Mouse (Mus musculus): ENCODE results near the gene Usp29. TPM values are rescaled to one million over a fixed set of nuclear protein-coding genes. Genes with fewer than 3 reads are reported as not detected.

Usp29 gene
- 1 to 10 TPM in 1 of 2 experiments, under 1 TPM in 1; 0.99 to 1.3 TPM for total RNA-seq (2021)
- long read RNA-seq, experiment 1, partial matches to known transcripts, result 0 of 1 reads
- long read RNA-seq, experiment 1, other reads (novel, unspliced or antisense), result 0 of 1 reads
- long read RNA-seq, experiment 2, result 0 reads

DNA sequence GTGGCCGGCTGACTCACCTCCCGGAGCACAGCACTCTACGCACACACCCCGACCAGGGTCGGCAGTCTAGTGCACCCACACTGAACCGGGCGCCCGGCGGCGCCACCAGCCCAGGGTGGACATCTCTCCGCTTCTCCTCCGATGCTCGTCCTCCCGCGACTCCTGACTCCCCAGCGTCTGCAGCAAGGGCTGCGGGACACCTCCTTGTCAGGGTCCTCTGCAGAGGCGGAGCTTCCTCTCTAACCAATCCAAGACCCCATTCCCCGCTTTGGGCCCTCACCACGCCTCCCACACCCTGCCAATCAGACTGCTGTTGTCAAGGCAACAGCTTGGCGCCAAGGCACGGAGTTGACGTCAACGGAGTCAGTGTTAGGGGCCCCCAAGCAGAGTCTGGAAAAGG is at the start of gene Usp29, which contains the start of gene Peg3:
Gene Usp29, plus strand, starts transcription at position 338 of the 400 bp plus-strand sequence.
Gene Peg3, minus strand, starts transcription at position 191 of the 400 bp plus-strand sequence.
- peak; percentile 75 to 79 for DNase-seq

DNA sequence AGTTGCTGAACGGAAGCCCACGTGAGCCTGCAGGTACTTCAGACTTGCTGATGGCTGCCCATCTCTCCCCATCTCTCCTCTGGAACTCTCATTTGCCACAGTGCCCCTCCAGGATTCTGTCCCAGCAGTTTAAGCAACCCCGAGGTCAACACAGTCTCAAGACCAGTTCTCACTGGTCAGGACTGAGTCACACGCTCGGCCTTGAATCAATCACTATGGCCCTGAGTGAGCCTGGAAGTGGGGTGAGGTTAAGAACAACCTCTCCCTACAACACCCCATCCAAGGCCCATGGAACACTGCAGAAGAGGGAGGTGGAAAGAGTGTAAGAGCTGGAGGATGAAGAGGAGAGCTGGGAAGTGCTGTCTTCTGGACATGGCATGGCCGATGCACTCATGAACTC is 44.9 kb upstream of the Usp29 start:
- DNase-seq, result peak; percentile 71 to 77

DNA sequence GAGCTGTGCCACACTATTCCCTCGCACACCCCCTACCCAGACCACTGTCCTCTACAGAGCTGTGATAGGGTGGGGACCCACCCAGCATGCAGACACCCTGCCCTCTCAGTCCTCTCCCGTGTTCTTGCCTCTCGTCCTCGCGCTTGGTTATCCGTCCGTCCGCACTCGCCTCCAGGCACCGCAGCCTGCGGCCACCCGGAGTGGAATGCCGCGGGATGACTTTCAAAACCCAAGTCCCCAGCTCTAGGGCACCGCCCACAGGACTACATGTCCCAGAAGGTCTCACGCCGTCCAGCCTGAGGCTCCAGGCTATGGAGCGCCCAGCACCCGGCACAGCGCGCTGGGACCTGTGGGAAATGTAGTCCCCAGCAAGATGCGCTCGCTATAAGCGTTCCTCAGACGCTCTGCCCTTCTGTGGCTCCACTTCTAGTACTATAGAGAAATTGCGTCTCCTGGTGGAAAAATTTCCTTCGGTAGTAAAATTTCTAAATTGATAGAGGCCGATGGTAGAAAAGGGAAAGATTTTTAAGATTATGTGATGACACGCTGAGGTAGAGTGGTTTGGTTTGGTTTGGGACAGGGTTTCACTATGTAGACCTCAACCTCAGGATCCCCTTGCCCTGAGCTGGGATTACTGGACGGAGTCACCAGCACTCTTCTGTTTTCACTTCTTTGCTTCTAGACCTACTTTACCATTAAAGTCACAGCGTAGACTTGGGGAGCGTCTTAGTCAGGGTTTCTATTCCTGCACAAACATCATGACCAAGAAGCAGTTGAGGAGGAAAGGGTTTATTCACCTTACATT is 33.9 kb upstream of the Usp29 start, which contains the start of gene Zim1:
Gene Zim1, minus strand, starts transcription at position 210 of the 805 bp plus-strand sequence.
- peak; percentile 91 to 92 for DNase-seq

DNA sequence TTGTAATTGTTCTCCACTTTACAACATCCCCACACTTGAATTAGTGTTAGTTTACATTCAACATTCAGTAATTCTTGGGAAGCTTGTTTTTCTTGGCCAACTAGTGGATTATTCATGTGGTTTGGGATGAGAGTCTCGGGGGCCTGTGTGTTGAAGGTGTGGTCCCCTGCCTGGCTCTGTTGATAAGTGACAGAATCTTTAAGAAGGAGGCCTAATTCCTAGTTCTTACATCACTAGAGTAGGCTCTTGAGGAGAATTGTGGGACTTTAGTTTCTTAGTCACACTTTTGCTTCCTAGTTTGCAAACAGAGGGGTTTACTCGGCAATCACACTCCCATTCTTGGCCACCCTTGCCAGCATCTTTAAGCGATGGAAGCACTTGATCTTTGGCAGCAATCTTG is 31.1 kb upstream of the Usp29 start:
- DNase-seq, result no peak

DNA sequence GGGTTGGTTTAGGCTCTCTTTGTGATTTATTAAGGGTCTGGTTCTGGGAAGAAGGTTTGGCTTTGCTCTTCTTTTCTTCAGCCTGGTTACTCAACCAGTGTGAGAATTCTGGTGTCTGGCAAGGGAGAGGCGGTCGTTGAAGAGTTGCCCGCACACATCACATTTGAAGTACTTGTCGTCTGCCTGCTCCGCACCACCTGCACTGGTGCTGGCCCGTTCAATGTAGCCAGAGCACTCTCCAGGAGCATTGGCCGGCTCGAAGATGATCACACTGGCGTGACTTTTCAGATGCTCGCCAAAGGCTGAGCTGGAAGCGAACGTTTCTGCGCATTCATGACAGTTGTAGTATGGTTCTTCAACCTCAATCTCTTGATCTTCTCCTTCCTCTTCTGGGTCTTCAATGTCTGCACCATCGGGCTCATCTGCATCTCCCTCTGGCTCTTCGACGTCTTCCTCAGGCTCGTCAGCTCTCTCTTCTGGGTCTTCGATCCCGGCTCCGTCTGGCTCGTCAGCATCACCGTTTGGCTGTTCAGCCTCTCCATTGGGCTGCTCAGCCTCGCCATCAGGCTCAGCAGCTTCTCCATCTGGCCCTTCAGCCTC is 22.9 kb upstream of the Usp29 start:
- no peak for DNase-seq

DNA sequence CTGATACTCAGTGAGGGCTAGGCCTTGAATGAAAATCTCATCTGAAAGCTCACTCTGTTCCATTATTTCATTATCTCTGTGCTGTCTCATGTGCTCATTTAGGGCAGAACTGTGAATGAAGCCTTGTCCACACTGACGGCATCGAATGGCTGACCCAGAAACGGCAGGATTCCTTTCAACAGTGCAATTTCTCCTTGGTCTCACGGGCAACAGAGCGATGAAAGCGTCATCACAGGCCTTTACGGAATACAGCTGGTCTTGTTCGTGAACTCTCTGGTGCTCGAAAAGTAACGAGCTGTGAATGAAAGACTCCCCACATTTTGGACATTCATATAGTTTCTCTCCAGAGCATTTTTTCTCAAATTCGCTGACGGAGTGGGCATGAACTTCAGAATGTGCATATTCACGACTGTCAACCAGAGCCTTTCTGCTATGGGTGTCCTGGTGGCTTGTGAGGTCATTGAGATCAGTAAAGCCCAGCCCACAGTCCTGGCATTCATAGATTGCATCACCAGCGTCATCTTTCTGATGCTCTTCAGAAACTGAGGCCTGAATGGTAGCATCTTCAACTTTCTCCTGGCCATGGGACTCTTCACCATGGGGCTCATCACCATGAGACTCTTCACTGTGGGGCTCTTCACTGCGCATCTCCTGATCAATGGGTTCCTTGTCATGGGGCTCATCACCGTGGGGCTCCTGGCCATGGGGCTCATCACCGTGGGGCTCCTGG is 21.8 kb upstream of the Usp29 start:
- DNase-seq, result no peak

DNA sequence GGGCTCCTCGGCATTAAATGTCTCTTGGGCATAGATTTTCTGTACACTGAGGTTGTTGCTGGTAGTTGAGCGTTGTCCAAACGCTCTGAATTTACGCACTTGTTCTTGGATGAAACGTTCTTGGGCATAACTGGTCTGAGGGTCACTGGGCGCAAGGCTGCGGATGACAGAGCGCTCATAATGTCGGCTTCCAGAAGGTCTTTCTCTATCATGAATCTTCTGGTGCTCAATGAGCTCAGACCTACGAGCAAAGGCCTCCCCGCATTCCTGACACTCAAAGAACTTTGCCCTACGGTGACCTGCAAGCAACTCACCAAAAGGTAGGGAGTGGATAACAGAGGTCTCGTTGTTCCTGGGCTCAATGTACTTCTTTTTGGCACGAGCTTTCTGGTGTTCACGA is 21.0 kb upstream of the Usp29 start:
- no peak for DNase-seq

DNA sequence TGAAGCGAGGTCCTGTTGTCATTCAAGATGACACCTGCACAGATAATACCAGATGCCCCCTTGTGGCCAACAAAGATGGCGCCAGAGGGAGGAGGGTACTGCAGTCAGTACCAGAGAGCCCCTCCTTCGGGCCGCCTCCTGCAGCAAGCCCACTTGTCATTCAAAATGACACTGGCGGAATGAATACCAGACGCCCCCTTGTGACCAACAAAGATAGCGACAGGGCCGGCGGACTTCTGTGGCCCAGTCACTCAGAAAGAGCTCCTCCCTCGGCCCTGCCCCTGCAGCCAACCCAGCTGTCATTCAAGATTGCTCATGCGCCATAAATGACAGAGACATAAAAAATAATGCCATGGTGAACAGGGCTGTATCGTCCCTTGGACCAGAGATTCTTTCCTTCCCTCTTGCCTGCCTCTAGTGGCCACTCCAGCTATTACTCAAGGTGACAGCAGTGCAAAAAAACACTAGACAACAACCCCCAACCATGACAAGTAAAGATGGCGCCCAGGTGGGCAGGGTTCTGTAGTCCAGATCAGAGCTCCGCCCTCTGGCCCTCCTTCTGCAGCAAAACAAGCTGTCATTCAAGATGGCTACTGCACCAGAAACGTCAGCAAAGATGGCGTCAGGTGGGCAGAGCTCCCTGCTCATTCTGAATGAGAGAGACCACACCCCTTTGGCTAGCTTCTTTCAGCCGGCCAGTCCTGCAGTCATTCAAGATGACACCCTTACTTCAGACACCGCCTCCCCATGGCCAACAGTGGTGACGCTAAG is 2.8 kb upstream of the Usp29 start:
- peak; percentile 84 to 87 for DNase-seq

DNA sequence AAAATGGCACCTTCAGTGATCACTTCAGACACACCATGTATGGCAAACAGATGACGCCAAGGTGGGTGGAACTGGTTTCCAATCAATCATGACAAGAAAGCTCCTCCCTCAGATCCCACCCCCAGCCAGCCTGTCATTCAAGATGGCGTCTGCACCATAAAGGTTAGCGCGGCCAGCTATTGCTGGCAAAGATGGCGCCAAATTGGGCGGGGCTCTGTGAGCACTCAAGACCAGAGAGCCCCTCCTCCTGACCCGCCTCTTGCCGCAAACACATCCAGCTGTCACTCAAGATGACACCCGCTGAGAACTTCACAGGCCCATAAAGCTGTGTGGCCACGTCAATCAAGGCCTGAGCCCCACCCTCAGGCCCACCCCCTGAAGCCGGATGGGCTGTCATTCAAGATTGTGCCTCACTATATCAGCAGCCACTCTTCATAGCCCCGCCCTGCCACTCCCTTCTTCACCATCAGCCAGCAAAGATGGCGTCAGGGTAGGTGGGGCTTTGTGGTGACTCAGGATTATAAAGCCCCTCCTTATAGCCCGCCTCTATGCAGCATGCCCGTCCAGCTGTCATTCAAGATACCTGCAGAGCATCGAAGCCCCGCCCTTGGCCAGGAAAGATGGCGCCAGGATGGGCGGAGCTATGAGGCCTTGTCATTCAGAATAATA is 2.0 kb upstream of the Usp29 start:
- DNase-seq, result peak; percentile 89 to 92

DNA sequence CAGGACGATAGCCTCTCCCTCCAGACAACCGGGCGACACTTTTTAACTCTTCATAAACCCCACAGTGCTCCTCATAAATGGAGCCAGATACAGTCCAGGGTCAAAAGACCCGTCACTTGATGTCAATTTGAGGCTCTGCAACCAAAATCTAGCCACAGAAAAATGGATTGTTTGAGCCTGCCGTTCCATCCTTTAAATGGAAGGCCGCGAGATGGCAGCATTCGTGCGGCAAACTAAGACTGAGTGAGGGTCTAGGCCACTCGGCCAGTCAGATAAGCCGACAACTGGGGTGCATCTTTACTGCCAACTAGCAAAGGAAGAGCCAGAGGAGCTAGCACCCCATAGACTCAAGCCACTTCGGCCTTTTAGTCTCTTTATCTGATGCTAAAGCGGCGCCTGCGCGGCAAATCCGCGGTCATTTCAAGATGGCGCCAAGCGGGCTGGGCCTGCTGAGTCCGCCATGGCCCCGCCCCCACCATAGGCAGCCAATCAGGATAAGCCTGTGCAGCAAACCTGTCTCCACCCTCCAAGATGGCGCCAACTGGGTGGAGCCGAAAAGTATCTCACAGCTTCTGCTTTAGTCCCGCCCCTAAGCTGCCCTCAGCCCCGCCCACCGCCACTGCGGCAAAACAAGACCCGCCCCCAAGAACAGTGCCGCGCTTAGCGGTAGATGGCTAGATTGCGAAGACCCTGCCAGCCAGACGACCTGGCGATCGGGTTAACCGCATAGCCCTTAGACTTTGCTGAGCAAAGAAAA is 1.1 kb upstream of the Usp29 start:
- peak; percentile 95 to 98 for DNase-seq

DNA sequence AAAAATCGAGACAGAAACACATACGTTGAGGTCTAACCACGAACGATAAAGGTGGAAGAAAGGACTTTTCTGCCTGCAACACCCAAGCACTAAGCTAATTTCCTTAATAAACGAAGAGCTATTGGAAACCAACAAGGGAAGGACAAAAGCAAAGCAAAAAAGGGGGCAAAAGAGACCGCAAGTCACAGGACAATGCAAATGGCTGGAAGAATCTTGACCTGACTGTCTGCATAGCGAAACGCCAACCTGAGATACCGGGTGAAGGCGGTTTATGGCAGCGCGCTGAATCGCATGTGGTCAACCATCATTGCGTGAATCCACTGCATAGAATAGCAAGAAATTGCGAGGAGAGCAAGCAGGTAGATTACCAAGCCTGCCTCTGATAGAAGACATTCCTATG is 423 bp downstream of the Usp29 start:
- DNase-seq, result no peak

DNA sequence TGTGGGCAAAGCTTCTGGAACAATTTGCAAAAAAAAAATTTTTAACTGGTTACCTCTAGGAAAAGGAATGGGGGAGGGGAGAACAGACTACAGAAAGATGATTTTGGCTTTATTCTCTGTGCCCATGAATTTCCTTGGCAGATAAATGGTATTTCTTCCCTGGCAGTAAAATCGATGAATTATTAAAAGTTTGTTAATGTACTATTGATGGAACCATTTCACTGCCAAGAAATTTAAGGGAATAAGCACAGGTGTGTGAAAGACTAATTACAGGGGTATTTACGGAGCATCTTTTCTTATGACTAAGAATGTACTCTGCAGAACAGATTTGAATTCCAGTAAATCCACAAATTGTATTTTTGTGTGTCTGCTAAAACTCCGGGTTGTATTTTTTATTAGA is 995 bp downstream of the Usp29 start:
- no peak for DNase-seq

DNA sequence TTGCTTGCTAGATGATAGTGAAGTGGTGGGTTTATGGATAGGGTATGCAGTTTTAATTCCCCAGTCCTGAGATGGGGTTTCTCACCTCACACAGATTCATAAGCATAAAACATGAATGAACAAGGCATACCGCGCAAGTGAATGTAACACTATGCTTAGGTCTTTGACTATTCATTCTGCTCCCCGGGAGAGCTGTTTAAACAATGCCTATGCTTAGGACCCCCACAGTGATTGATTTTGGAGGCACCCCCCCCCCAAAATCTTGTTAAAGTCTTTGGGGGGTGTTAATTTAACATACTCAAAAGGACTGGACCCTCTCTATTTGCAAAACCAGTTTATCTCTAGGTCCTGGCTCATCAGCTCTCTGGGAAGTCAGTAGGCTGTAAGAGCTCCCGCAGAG is 1.6 kb downstream of the Usp29 start:
- no peak for DNase-seq

DNA sequence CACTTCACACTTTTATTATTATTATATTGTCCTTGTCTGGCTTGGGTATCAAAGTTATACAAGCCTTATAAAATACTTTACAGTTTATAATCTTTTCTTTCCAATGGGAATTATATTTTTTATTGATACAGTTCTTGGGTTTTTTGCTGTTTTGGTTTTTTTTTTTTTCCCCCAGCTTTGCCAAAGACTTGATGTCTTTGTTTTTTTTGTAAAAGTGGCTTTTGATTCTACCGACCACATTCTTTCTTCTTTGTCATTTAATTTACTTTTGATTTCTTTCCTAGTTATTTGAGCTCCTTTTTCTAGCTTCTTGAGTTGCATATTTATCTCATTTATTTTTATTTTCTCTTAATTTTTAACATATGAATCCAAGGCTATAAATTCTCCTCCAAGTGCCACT is 5.7 kb downstream of the Usp29 start:
- no peak for DNase-seq

DNA sequence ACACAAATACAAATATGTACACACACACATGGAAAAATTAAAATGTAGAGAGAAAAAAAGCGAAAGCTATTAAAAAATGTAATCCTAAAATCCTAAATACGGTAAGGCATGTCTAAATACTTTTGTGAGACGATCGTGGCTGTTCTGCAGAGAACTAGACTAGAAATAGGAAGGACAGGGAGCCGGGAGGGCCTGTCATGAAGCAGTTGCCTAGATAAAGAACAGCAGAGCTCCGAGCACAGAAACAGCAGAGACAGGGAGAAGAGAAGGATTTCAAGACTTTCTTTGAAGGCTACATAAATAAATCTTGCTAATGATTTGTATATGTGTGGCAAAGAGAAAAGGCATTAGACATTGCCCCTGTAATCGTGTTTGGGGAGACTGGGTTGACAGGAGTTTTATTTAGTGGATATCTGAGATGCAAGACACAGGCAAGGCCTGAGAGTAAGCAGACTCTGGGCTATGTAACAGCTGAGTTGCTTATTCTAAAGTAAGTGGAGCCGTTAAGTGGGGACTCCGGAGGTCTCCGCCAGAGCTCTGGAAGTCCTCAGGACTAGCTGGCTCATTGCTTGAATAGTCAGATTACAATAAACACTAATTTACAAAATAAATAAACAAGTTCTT is 14.0 kb downstream of the Usp29 start:
- no peak for DNase-seq

DNA sequence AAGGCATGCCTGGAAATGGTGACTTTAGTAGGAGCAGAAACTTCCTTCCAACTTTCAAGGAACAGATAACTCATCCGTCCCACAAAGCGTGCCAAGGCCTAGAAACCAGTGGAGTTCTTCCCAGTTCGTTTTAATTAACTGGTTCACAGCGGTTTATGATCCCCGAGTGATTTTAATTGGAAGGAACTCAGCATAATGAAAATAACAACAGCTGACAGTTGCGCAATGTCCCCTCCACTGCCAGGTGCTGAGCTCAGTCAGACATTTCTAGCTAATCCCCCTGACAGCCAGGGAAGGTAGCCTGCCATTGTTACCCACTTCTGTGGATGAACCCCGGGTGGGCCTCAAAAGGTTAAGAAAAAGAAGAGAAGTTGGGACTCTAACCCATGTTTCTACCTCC is 18.8 kb downstream of the Usp29 start:
- peak in 1 of 2 experiments; percentile 6 for DNase-seq

DNA sequence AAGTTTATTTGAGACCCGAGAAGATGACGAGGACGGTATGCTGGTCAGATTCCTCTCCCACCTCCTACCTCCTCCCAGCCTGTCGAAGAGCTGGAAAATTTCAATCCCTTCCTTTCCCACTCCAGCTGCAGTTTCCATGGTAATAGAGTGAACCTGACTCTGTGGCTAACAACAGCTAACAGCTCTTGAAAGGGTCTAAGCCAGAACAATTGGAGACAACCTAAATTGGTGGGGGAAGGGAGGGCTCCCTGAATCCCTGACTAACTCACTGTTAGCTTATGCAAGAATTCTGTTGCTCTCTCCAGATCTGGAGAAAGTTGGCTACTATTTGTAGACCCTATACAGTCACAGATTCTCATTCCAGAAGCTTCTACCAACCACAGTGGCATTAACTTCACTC is 23.1 kb downstream of the Usp29 start:
- DNase-seq, result no peak

DNA sequence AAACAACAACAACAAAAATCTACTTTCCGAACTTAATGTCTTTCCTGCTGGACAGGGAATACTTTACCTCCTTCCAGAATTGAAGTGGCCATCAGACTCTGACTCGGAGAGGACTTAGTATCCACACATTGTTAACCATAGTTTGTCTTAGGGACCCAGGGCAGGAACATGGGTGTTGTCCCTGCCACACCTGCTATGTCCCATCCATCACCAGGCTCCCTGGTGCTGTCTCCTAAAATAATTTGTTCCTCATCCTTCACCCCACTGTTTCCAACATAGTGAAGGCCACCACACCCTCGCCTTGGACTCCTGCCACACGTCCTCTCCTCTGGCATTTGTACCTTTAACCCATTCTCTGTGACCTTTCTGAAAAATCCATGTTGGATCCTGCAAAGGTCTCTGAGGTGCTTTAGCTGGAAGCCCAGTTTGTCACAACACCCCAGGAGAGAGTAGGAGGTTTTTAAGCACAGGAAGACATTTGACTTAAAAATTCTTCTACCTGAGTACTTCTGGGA is 26.5 kb downstream of the Usp29 start:
- no peak for DNase-seq

DNA sequence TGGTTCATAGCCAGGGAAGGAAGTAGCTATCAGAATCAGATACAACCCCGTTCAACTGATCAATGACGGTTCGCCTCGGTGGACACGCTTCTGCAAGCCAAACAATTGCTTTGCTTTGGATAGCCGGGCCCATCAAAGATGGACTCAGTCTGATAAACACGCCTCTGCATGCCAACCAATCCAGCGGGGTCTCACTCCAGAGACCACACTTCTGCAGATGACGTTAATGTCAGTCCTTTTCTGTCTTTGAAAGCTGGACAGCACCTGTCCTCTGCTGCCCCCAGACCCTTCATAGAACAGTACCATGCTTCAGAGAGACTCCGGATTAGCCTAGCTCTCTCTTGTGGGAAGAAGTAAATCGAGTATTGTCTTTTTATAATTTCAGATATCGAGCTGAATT is 29.3 kb downstream of the Usp29 start:
- DNase-seq, result no peak

DNA sequence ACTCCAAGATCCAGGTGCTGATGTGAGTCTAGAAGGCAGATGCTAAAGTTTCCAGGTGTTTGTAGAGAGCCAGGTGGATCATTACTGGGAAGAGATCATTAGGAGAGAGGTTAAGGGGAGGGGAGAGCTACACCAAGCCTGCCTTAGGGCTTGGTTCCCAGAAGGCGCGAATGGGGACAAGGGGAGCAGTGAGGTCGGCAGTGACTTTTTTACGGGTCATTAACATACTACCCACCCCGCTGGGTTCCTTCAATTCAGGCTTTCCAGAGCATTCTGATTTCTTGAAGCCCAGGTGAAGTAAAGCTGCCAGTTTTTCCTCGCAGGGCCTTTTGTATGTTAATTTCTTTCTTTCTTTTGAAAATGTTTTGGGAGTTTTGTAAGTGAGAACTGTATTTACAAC is 29.8 kb downstream of the Usp29 start:
- no peak for DNase-seq
